Mouse (Mus musculus): ENCODE data around the gene Ppp1r14c. TPM values are rescaled to one million over a fixed set of nuclear protein-coding genes. Genes with fewer than 3 reads are reported as not detected.

Ppp1r14c gene
- polyA plus RNA-seq, 1 experiment from 2014 or later, result 12.4 TPM

DNA sequence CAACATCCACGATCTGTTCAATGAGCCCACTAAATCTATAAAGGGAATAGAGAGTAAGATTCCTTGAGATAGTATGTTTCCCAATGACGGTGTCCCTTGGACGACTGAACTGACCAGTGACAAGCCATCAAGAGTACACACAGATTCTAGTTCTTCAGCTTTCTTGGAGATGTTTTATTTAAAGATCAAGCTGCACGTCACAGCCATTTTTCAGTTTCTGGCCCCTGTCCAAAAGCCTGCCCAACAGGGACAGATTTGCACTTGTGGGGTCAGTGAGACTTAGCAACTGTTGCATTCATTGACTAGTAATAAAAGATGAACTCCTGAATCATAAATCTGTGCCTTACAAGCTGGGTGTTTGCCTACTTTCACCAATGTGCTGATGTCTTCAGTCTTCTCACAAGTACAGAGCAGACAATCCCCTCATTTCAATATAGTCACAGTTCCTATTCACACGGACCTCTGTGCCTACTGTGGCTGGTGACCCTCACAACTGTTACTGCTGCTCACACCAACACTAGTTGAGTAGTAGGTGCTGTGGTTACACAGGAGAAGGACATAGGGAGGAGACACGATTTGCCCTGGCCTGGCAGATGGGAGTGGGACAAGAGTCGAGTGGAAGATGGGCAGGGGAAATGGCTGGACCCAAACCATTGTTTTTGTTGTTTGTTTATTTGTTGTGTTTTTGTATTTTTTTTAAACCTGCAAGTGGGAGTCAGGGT is 37.7 kb downstream of the Ppp1r14c start:
- no peaks in the 10 kb centered on the region for H3K36me3 ChIP-seq
- no peak overlapping the region for H3K4me2 ChIP-seq
- H3K9ac ChIP-seq, result no peak overlapping the region
- no peaks in the 10 kb centered on the region for H3K9me3 ChIP-seq
- no peak overlapping the region for H3K27ac ChIP-seq
- H3K27me3 ChIP-seq, result no peaks in the 10 kb centered on the region
- H3K4me1 ChIP-seq, result peaks cover 2% of the 10 kb centered on the region
- no peak overlapping the region for H3K4me3 ChIP-seq
- 87% methylated on average over 7 of the region's 7 CpGs for WGBS
- ATAC-seq (ENCODE audit: insufficient number of reproducible peaks, insufficient read depth, low FRiP score, low TSS enrichment, low read depth), result no peak

DNA sequence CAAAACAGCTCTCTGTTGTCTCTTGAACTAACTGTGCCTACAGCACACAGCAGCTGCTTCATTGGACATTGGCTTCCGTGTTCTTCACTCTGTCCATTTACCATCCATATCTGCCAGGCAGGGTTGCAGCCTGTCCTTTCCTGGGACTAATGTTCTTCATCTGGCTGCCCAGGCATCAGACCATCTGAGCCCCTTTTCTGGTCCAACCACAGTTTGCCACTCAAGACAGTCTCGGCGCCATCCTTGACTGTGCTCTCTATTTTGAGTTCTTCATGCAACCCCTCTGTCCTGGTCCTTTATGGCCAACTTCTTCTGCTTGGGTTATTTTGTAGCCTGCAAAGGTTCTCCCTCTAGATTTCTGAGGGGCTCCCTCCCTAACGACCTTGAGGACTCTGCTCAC is 38.5 kb downstream of the Ppp1r14c start:
- H3K4me1 ChIP-seq, result peaks cover 8% of the 10 kb centered on the region
- H3K27me3 ChIP-seq, result no peaks in the 10 kb centered on the region
- H3K9ac ChIP-seq, result no peak overlapping the region
- H3K4me3 ChIP-seq, result no peak overlapping the region
- H3K4me2 ChIP-seq, result no peak overlapping the region
- H3K27ac ChIP-seq, result no peak overlapping the region
- 92% methylated on average over 4 of the region's 4 CpGs for WGBS
- no peak for ATAC-seq (ENCODE audit: insufficient number of reproducible peaks, insufficient read depth, low FRiP score, low TSS enrichment, low read depth)
- H3K36me3 ChIP-seq, result no peaks in the 10 kb centered on the region
- H3K9me3 ChIP-seq, result no peaks in the 10 kb centered on the region

DNA sequence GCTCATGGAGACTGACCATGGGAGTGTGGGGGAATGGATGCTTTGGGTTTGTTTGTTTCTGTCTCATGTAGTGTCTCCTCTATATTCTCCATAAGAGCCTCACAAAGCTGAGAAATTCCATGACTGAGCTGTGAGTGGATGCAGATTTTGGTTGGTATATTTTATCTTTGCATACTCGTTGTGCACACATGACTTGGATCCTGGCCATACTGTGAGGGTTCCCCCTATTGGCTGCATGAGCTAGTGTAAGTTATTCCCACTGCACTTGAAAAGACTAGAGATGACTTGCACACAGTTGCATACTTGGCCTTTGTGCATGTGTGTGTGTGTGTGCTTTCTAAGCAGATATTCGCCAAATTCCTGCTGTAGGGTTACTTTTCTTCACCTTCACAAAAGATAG is 40.4 kb downstream of the Ppp1r14c start:
- WGBS, result 67% methylated on average over 2 of the region's 2 CpGs
- Histone ChIP-seq H3K9ac (no peak overlapping the region), H3K27me3 (no peaks in the 10 kb centered on the region), H3K4me2 (no peak overlapping the region), H3K27ac (no peak overlapping the region), H3K4me1 (peaks cover 8% of the 10 kb centered on the region), H3K4me3 (no peak overlapping the region), H3K9me3 (no peaks in the 10 kb centered on the region), H3K36me3 (no peaks in the 10 kb centered on the region)
- ATAC-seq (ENCODE audit: insufficient number of reproducible peaks, insufficient read depth, low FRiP score, low TSS enrichment, low read depth), result no peak

DNA sequence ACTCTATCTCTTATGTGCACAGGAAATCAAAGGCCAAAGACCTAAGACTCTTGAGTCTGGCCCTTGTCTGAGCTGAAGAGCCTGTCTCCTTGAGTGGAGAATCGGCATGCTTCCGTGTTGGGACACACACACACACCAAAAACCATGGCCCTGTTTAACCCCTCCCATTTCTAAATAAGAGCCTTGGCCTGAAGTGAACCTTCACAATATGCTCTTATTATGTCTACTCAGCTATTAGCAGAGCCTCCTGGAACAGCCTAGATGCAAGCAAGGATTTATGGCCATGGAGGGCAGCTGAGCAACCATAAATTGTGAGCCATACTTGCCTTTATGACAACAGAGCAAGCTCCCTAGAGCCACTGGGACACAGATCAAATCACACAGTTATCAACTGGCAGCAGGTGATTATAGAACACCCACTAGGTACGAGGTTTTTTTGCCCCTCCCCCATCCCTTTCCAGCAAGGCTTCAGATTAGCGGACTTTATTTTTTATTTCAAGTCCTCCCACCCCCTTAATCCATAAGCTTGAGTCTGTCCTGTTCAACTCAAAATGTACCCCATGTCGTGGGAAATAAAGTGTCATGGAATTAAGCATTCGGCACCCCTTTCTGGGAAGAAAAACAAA is 42.3 kb downstream of the Ppp1r14c start:
- H3K4me2 ChIP-seq, result no peak overlapping the region
- WGBS, result 57% methylated on average over 6 of the region's 6 CpGs

DNA sequence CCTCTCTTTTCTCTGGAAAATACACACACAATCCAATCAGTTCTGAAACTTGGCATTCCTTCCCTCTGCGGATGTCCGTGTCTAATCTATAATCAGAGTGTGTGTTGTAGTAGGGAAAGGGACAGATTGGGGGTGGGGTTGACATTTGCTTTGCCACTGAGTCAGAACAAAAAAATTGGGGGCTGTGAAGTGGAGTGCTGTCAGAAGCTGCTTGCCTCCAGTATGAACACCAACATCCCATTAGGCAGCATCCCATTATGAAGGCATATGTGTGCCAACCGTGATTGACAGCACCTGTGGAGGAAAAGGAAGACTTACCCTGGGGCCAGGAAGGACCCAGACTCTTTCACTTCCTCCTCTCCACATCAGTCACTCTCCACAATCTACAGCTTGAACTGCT is 42.8 kb downstream of the Ppp1r14c start:
- ATAC-seq (ENCODE audit: insufficient number of reproducible peaks, insufficient read depth, low FRiP score, low TSS enrichment, low read depth), result no peak
- no peaks in the 10 kb centered on the region for H3K36me3 ChIP-seq
- H3K4me1 ChIP-seq, result peaks cover 8% of the 10 kb centered on the region
- 24% methylated on average over 3 of the region's 3 CpGs for WGBS
- no peak overlapping the region for H3K27ac ChIP-seq
- no peaks in the 10 kb centered on the region for H3K9me3 ChIP-seq
- no peak overlapping the region for H3K4me2 ChIP-seq
- H3K4me3 ChIP-seq, result no peak overlapping the region
- H3K9ac ChIP-seq, result no peak overlapping the region
- H3K27me3 ChIP-seq, result no peaks in the 10 kb centered on the region

More for the DNA sequence above, 42.3 kb downstream of the Ppp1r14c start:
- H3K9me3 ChIP-seq, result no peaks in the 10 kb centered on the region
- no peak for ATAC-seq (ENCODE audit: insufficient number of reproducible peaks, insufficient read depth, low FRiP score, low TSS enrichment, low read depth)
- no peaks in the 10 kb centered on the region for H3K36me3 ChIP-seq
- H3K9ac ChIP-seq, result no peak overlapping the region
- H3K4me3 ChIP-seq, result no peak overlapping the region
- no peaks in the 10 kb centered on the region for H3K27me3 ChIP-seq
- peaks cover 8% of the 10 kb centered on the region for H3K4me1 ChIP-seq
- no peak overlapping the region for H3K27ac ChIP-seq

DNA sequence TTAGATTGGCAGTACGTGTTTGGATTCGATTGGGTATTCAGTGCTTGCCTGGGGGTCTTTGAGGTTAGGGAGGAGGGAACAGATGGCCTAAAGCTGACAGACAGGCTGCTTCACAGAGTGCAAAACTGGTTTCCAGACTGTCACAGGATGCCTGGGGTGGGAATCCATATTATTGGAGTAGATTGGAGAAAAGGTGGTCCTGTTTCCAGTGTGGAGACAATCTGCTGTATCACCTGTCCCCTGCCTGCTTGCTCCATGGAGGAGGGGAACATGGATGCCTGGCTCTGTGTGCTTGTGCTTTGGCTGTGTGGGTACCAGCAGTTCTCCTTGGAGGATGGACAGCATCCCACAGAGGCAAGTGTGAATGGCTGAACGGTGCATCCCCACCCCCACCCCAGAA is 45.4 kb downstream of the Ppp1r14c start:
- no peaks in the 10 kb centered on the region for H3K36me3 ChIP-seq
- H3K9me3 ChIP-seq, result no peaks in the 10 kb centered on the region
- no peak overlapping the region for H3K4me2 ChIP-seq
- WGBS, result 62% methylated on average over 3 of the region's 3 CpGs
- H3K4me3 ChIP-seq, result no peak overlapping the region
- H3K27ac ChIP-seq, result no peak overlapping the region
- no peak for ATAC-seq (ENCODE audit: insufficient number of reproducible peaks, insufficient read depth, low FRiP score, low TSS enrichment, low read depth)
- H3K9ac ChIP-seq, result no peak overlapping the region
- H3K27me3 ChIP-seq, result no peaks in the 10 kb centered on the region
- H3K4me1 ChIP-seq, result peaks cover 8% of the 10 kb centered on the region

DNA sequence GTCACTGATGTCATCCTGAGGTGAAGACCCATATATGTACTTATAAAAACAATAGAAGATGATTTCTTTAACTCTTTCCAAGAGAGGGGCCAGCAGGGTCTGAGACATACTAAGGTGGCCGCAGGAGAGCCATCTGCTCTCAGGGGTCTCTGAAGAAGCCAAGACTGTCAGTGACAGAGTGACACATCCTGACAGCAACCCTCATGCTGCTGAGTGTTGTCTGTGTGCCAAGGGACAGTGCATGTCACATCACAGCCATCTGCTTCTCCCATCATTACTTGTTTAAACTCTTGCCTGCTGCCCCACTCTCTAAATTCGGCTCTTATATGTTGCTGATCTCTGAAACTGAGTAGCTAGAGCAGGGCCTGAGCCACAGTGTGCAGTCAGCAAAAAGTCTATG is 45.8 kb downstream of the Ppp1r14c start:
- Histone ChIP-seq H3K4me1 (peaks cover 8% of the 10 kb centered on the region), H3K9me3 (no peaks in the 10 kb centered on the region), H3K4me3 (no peak overlapping the region), H3K9ac (no peak overlapping the region), H3K4me2 (no peak overlapping the region), H3K36me3 (no peaks in the 10 kb centered on the region), H3K27me3 (no peaks in the 10 kb centered on the region), H3K27ac (no peak overlapping the region)
- ATAC-seq (ENCODE audit: insufficient number of reproducible peaks, insufficient read depth, low FRiP score, low TSS enrichment, low read depth), result no peak
- 80% methylated on average over 2 of the region's 2 CpGs for WGBS

DNA sequence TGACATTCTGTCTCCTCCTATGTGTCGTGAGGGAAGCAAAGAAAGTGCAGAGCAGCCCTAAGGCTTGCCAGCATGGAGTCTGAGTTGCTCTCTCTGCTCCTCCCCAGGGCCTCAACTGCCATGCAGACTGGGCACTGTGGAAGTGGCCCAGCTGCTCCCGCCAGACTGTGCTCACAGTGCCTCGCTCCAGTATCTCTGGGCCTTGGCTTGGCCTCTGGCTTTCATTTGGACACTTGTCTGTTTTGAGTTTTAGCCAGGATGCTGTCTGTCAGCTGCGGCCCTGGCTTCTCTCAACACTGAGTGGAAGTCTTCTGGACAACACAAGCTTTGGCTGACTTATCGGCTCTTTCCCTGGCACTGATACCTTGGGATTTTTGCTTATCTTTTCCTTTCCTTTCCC is 49.0 kb downstream of the Ppp1r14c start:
- no peaks in the 10 kb centered on the region for H3K36me3 ChIP-seq
- ATAC-seq (ENCODE audit: insufficient number of reproducible peaks, insufficient read depth, low FRiP score, low TSS enrichment, low read depth), result no peak
- WGBS, result 57% methylated on average over 5 of the region's 5 CpGs

DNA sequence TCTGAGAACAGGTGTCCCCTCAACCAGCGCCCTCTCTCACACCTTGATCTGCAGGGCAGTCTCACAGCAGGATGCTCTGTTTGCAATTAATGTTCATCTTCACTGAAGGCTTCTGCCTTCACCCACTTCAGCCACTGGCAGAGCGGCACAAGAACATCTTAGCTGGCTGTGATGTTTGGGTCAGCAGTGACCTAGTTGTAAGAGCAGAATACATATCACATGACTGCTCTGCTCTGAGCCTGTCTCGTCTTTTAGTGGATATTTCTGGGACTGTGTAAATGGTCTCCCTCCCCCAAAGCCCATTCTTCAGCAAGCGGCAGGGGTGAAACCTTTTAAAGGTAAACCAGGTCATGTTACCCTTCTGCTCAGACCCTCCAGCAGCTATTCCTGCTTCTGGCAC is 50.7 kb downstream of the Ppp1r14c start:
- H3K36me3 ChIP-seq, result no peaks in the 10 kb centered on the region
- WGBS, result 49% methylated on average over 4 of the region's 4 CpGs
- no peaks in the 10 kb centered on the region for H3K4me1 ChIP-seq
- H3K27me3 ChIP-seq, result no peaks in the 10 kb centered on the region
- no peak overlapping the region for H3K9ac ChIP-seq
- no peak overlapping the region for H3K4me3 ChIP-seq
- H3K9me3 ChIP-seq, result no peaks in the 10 kb centered on the region
- no peak overlapping the region for H3K4me2 ChIP-seq
- H3K27ac ChIP-seq, result no peak overlapping the region
- ATAC-seq (ENCODE audit: insufficient number of reproducible peaks, insufficient read depth, low FRiP score, low TSS enrichment, low read depth), result no peak

More for the DNA sequence above, 49.0 kb downstream of the Ppp1r14c start:
- Histone ChIP-seq H3K9me3 (no peaks in the 10 kb centered on the region), H3K27ac (no peak overlapping the region), H3K4me3 (no peak overlapping the region), H3K4me2 (no peak overlapping the region), H3K9ac (no peak overlapping the region), H3K27me3 (no peaks in the 10 kb centered on the region), H3K4me1 (no peaks in the 10 kb centered on the region)

DNA sequence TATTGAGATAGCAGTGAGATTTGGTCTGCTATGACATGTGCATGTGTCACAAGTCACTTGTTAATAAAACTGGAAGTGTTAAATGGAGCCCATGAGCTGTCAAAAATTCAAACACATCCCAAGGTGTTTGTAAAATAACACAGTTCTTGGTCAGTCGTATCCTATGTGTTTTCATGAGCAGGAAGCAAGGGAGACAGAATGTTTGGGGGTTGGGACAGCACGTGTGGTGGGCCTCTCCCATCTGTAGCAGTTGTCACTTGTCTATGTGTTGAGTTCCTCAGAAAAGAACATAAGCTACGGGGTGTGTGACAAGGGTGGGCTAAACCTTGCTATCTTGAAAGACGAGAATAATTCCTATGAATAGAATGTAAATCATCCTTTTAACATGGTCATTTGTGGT is 51.6 kb downstream of the Ppp1r14c start:
- no peak for ATAC-seq (ENCODE audit: insufficient number of reproducible peaks, insufficient read depth, low FRiP score, low TSS enrichment, low read depth)
- WGBS, result 59% methylated on average over 4 of the region's 4 CpGs
- no peaks in the 10 kb centered on the region for H3K36me3 ChIP-seq
- H3K9ac ChIP-seq, result no peak overlapping the region
- H3K4me3 ChIP-seq, result no peak overlapping the region
- H3K27ac ChIP-seq, result no peak overlapping the region
- no peaks in the 10 kb centered on the region for H3K27me3 ChIP-seq
- H3K9me3 ChIP-seq, result no peaks in the 10 kb centered on the region
- no peak overlapping the region for H3K4me2 ChIP-seq
- H3K4me1 ChIP-seq, result no peaks in the 10 kb centered on the region

DNA sequence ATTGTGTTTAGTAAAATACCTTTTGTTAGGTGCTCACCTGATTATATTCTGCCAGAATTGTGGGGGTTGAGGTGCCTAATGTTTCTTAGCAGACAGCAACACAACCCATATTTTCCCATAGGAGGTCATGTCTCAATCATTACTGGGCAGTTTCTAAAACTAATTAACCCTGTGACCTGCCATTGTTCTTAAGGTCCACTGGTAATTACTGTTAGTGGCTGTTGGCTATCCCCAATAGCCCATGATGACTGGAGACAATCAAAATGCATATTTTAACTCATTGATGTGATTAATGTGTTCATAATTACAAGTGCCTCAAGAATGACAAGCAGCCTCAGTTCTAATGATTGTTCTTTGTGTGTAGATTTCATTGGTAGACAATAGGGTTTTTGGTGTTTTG is 58.2 kb downstream of the Ppp1r14c start:
- no peak for ATAC-seq (ENCODE audit: insufficient number of reproducible peaks, insufficient read depth, low FRiP score, low TSS enrichment, low read depth)
- no peaks in the 10 kb centered on the region for H3K27me3 ChIP-seq
- H3K9me3 ChIP-seq, result no peaks in the 10 kb centered on the region
- no peak overlapping the region for H3K4me3 ChIP-seq
- 0 out of 2 replicates have a peak, but pooled peaks cover 7% of the 10 kb centered on the region for H3K4me1 ChIP-seq
- no peak overlapping the region for H3K27ac ChIP-seq
- no peak overlapping the region for H3K9ac ChIP-seq
- no peak overlapping the region for H3K4me2 ChIP-seq
- no peaks in the 10 kb centered on the region for H3K36me3 ChIP-seq

DNA sequence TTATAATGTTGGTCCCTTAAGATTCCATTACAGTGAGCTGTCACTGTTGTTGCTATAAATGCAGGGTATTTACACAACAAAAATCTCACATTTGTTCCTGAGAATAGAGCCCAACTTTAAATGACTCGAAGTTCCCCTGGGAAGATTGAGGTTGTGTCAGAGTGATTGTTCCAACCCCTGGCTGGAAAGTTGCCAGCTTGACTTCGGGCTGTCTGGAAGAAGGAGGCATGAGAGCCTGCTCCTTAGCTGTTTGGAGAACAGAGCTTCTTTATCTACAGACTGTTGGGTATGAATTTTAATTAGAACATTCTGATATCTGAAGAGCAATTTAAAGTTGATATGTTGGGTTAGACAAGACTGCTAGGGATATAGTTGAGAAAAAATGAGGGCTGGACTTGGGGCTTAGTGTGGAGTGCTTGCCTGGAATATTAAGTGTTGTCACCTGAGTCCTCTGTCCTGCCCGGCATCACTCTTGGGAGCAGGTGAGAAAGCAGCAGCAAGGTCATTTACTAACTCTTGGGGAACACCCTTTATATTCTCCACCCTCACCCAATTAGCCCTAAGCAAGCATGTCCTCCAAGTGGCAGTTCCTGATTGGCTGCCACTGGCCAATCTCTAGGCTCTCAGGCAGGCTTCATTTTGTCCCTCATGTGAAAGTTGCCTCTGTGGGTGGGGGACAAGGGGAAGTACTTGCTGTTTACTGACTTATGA is 62.0 kb downstream of the Ppp1r14c start:
- Histone ChIP-seq H3K4me3 (no peak overlapping the region), H3K9ac (no peak overlapping the region), H3K36me3 (no peaks in the 10 kb centered on the region), H3K4me2 (no peak overlapping the region), H3K9me3 (no peaks in the 10 kb centered on the region), H3K4me1 (0 out of 2 replicates have a peak, but pooled peaks cover 7% of the 10 kb centered on the region), H3K27me3 (no peaks in the 10 kb centered on the region), H3K27ac (no peak overlapping the region)
- no peak for ATAC-seq (ENCODE audit: insufficient number of reproducible peaks, insufficient read depth, low FRiP score, low TSS enrichment, low read depth)
- 56% methylated on average over 3 of the region's 3 CpGs for WGBS
